Mouse (Mus musculus): ENCODE measurements at regions not wholly inside any gene's neighbourhood (a gene's known extent, or its start where the extent isn't known, plus 50 kb on each side); places are given as distances from the start of the nearest gene placed in this dataset.
A peak's percentile ranks its signal among the peaks of the same experiment; 100 is the strongest.

DNA sequence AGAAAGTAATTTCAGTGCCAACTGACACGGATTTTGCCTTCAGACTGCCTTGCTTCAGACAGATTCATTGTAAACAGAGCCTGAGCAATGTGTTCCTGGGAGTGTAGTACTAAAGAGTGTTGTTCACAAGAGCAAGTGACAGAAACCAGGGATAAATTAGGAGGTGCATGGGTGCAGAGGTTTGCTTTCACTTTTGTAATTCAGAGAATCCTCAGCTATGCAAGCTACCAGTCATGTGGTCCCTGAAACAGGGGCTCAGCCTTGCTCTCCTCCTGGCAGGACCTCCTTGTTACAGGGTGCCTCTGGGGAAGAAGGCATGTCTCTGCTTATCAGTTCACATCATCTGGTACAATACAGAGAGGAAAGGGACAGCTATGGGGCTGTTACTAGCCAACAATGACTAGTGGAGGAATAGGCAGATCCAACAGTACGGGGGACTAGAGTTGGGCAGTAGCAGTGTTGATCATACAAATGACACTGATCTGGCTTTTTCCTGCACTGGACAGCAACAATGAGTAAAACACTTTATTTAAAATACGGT, 504.5 kb downstream of the Pdha2 start:
- Histone ChIP-seq H3K9ac (no peak overlapping the region), H3K4me1 (replicated peaks) (peaks cover 15% of the 10 kb centered on the region; the same call in 1 of the 2 replicates), H3K9me3 (no peaks in the 10 kb centered on the region), H3K27ac (replicated peaks) (peak overlapping the region; percentile 56; the same call in 1 of the 2 replicates), H3K4me2 (no peak overlapping the region), H3K4me3 (no peak overlapping the region), H3K27me3 (no peaks in the 10 kb centered on the region), H3K36me3 (no peaks in the 10 kb centered on the region)
- 77% methylated on average over 3 of the region's 3 CpGs for WGBS
- no peak for ATAC-seq (ENCODE audit: low read depth)

DNA sequence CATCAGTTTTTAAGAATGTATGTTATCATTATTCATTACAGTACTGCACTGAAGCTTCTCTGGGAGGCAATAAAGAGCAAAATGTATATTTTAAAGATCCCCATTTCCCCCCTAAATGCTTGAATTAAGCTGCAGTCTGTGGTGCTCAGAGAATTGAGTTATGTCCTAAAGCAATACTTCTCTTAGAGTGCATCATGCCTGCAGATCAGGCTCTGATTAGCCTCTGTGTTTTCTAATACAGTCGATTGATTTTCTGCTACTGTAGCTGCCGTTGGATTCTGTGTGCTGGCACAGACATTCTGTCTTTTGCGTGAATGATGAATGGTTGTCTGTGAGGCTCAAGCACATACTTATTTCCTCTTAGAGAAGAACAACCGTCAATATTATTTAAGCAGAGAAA, 505.4 kb downstream of the Pdha2 start:
- Histone ChIP-seq H3K27ac (replicated peaks) (peak overlapping the region; percentile 56), H3K4me1 (replicated peaks) (peaks cover 15% of the 10 kb centered on the region; the same call in 1 of the 2 replicates), H3K4me3 (no peak overlapping the region), H3K9ac (no peak overlapping the region), H3K27me3 (no peaks in the 10 kb centered on the region), H3K9me3 (no peaks in the 10 kb centered on the region), H3K4me2 (peak overlapping the region; percentile 21; the same call in 1 of the 2 replicates), H3K36me3 (no peaks in the 10 kb centered on the region)
- ATAC-seq (ENCODE audit: low read depth) = peak; percentile 74; the same call in 1 of the 2 replicates
- WGBS = 52% methylated on average over 4 of the region's 4 CpGs

DNA sequence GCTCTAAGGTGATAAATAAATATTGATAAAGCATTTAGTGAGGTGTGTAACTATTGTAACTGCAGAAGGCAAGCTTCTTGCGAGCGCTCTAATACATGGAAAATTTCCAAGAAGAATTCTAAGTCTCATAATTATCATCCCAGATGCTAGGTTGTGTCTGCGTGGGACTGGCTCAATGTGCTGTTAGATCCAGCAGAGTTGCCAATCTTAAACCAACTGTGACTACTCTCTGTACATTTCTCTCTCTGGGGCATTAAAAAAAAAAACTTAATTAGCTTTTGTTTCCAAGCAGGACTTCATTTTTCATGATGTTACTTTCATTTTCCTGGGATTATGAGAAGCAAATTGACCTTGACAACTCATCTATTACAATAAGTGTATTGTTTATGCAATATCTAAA, 506.6 kb downstream of the Pdha2 start:
- 68% methylated on average over 3 of the region's 3 CpGs for WGBS
- ATAC-seq (ENCODE audit: low read depth) = no peak
- H3K9me3 ChIP-seq = no peaks in the 10 kb centered on the region
- H3K4me2 ChIP-seq = no peak overlapping the region
- H3K4me3 ChIP-seq = no peak overlapping the region
- no peaks in the 10 kb centered on the region for H3K27me3 ChIP-seq
- peaks cover 15% of the 10 kb centered on the region; the same call in 1 of the 2 replicates for H3K4me1 ChIP-seq (replicated peaks)
- no peaks in the 10 kb centered on the region for H3K36me3 ChIP-seq
- no peak overlapping the region for H3K27ac ChIP-seq (replicated peaks)
- no peak overlapping the region for H3K9ac ChIP-seq

DNA sequence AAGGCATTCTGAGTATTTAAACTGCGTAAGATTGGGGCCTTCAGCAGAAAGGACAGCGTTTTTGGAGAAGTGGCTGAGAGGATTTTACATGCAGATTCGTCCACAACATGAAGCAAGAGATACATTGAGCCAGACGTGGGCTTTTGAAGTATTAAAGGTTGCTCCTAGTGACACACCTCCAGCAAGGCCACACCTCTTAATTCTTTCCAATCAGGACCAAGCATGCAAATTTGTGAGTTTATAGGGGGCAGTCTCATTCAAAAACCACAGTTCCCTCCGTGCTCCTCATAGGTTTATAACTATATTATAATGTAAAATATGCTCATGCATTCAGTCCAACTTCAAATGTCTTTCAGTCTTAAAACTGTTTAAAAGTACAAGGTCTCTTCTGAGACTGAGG, 509.2 kb downstream of the Pdha2 start:
- 68% methylated on average over 5 of the region's 5 CpGs for WGBS
- H3K27me3 ChIP-seq = no peaks in the 10 kb centered on the region
- H3K27ac ChIP-seq (replicated peaks) = no peak overlapping the region
- no peak for ATAC-seq (ENCODE audit: low read depth)
- no peak overlapping the region for H3K9ac ChIP-seq
- no peaks in the 10 kb centered on the region for H3K9me3 ChIP-seq
- H3K4me1 ChIP-seq (replicated peaks) = peaks cover 15% of the 10 kb centered on the region; the same call in 1 of the 2 replicates
- H3K36me3 ChIP-seq = no peaks in the 10 kb centered on the region
- no peak overlapping the region for H3K4me2 ChIP-seq
- no peak overlapping the region for H3K4me3 ChIP-seq

DNA sequence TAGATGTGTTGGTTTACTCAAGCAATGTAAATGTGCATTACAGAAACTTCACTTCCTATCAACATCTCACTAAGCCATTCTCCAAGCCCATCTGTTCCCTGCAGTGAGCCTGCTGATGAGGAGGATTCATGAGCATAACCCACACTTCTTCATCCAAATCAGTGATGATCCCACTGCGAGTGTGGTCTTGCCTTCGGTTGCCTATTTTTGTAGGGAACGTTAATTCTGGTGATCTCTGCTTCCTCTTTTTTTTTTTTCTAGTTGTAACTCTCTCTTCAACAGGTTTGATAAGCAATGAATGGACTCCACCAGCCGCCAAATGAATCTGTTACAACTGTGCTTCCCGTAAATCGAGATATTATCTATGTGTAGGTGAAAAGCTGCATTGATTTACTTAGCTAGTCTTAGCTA, 509.9 kb downstream of the Pdha2 start:
- 93% methylated on average over 6 of the region's 6 CpGs for WGBS
- no peak for ATAC-seq (ENCODE audit: low read depth)
- H3K4me2 ChIP-seq = no peak overlapping the region

DNA sequence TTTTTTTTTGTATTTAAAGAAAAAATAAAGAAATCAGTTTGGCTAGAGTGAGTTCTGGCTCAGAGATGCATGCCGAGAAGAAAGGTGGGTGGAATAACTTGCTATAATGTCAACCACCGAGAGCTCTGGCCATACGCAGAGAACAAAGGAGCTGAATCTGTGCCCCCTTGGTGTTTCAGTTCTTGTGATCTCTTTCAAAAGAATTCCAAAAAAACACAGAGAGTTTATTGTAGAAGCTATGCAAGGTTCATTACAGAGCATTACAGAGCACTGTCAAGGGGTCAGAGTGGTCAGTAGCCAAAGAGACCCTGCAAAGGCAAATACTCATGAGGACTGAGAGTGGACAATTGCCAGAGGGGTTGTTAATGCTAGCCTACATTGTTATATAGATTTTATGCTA, 514.9 kb downstream of the Pdha2 start:
- Histone ChIP-seq H3K27ac (replicated peaks) (no peak overlapping the region), H3K9me3 (no peaks in the 10 kb centered on the region), H3K4me2 (no peak overlapping the region), H3K4me3 (no peak overlapping the region), H3K36me3 (no peaks in the 10 kb centered on the region), H3K4me1 (replicated peaks) (no peaks in the 10 kb centered on the region), H3K27me3 (no peaks in the 10 kb centered on the region), H3K9ac (no peak overlapping the region)
- ATAC-seq (ENCODE audit: low read depth) = no peak
- WGBS = 15% methylated on average over 3 of the region's 3 CpGs

More for the DNA sequence above, 509.9 kb downstream of the Pdha2 start:
- no peaks in the 10 kb centered on the region for H3K9me3 ChIP-seq
- H3K36me3 ChIP-seq = no peaks in the 10 kb centered on the region
- no peak overlapping the region for H3K9ac ChIP-seq
- H3K27me3 ChIP-seq = no peaks in the 10 kb centered on the region
- no peak overlapping the region for H3K4me3 ChIP-seq
- H3K4me1 ChIP-seq (replicated peaks) = 0 out of 2 replicates have a peak, but pooled peaks cover 8% of the 10 kb centered on the region
- no peak overlapping the region for H3K27ac ChIP-seq (replicated peaks)

DNA sequence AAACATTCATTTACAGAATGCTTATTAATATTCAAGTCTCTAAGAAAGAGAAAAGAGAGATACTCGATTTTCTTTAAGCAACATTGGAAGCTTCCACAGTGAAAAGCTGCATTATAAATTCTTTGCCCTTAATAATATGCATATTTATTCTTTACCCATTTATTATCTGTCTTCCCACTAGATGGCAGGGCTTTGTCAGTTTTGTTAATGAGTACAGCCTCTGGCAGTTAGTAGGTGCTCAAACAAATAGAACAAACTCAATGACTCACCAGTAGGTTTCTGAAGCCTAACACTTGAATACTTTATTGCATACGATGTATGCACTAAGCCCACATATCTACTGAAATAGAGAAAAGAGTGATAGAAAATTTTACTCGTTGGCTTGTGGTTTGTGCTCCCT, 529.4 kb downstream of the Pdha2 start:
- WGBS = 83% methylated on average over 3 of the region's 3 CpGs
- H3K4me1 ChIP-seq (replicated peaks) = no peaks in the 10 kb centered on the region
- H3K4me3 ChIP-seq = no peak overlapping the region
- H3K4me2 ChIP-seq = no peak overlapping the region
- no peak for ATAC-seq (ENCODE audit: low read depth)
- H3K27ac ChIP-seq (replicated peaks) = no peak overlapping the region
- H3K36me3 ChIP-seq = no peaks in the 10 kb centered on the region
- no peaks in the 10 kb centered on the region for H3K9me3 ChIP-seq
- H3K27me3 ChIP-seq = no peaks in the 10 kb centered on the region
- no peak overlapping the region for H3K9ac ChIP-seq

DNA sequence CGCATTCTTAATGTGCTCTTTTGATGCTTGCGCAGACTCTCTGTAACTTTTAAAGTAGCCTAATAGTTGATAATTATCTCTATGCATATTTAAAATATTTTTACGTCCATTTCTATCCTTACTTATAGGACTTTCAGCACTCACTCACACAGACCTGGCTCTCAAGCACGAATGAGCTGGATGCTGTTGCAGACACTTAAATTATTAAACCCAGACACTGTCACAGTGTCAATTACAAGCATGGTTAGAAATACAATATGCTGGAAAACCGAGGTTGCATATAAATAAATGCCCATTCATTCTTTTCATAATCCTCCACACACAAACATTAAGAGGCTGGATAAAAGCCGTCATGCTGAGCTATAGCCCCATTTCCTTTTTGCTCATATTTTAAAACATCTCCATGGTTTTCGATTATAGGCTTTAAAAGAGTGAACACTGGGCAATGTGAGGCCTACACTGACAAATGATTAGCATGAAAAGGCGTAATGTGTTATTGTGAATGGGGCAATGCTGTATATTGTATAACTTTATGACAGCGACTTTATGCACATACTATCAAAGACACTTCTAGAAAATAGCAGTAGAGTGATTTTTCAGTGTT, 566.3 kb downstream of the Pdha2 start:
- Histone ChIP-seq H3K27ac (replicated peaks) (no peak overlapping the region), H3K9ac (no peak overlapping the region), H3K4me1 (replicated peaks) (0 out of 2 replicates have a peak, but pooled peaks cover 5% of the 10 kb centered on the region), H3K27me3 (no peaks in the 10 kb centered on the region), H3K4me3 (no peak overlapping the region), H3K36me3 (no peaks in the 10 kb centered on the region), H3K4me2 (no peak overlapping the region), H3K9me3 (no peaks in the 10 kb centered on the region)
- 43% methylated on average over 9 of the region's 9 CpGs for WGBS
- no peak for ATAC-seq (ENCODE audit: low read depth)

DNA sequence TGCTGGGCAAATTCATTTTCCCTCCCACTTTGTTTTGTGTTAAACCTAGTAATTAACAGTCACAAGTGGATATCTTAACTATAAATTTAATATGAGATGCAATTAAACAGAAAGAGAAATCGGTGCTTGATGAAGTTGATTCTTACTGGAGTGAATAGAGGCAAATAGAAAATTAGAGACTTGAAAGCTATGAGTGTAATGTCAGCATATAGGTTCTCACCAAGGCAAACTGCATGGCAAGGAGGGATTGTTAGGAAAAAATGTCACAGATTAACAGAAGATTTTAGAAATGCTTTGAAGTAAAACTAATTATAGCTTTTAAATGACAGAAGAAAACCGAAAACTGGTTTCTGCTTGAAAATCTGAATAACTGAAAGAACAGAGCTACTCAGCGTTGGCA, 592.3 kb downstream of the Pdha2 start:
- Histone ChIP-seq H3K9ac (no peak overlapping the region), H3K4me3 (no peak overlapping the region), H3K4me2 (no peak overlapping the region), H3K27me3 (no peaks in the 10 kb centered on the region), H3K36me3 (no peaks in the 10 kb centered on the region), H3K27ac (replicated peaks) (no peak overlapping the region), H3K4me1 (replicated peaks) (no peaks in the 10 kb centered on the region), H3K9me3 (no peaks in the 10 kb centered on the region)
- ATAC-seq (ENCODE audit: low read depth) = no peak
- WGBS = 89% methylated on average over 3 of the region's 3 CpGs
